Mouse (Mus musculus): ENCODE results near the gene Nit2. TPM values are rescaled to one million over a fixed set of nuclear protein-coding genes. Genes with fewer than 3 reads are reported as not detected.
A peak's percentile ranks its signal among the peaks of the same experiment; 100 is the strongest.

Nit2 gene
- total RNA-seq (2014; rRNA removed): 19.7 and 30.3 TPM in 2 replicates
- polyA plus RNA-seq (2015; fragmentation: Nextera tagmentation; extraction: Ambion mirVana): 55.4 and 59.8 TPM in 2 replicates

DNA sequence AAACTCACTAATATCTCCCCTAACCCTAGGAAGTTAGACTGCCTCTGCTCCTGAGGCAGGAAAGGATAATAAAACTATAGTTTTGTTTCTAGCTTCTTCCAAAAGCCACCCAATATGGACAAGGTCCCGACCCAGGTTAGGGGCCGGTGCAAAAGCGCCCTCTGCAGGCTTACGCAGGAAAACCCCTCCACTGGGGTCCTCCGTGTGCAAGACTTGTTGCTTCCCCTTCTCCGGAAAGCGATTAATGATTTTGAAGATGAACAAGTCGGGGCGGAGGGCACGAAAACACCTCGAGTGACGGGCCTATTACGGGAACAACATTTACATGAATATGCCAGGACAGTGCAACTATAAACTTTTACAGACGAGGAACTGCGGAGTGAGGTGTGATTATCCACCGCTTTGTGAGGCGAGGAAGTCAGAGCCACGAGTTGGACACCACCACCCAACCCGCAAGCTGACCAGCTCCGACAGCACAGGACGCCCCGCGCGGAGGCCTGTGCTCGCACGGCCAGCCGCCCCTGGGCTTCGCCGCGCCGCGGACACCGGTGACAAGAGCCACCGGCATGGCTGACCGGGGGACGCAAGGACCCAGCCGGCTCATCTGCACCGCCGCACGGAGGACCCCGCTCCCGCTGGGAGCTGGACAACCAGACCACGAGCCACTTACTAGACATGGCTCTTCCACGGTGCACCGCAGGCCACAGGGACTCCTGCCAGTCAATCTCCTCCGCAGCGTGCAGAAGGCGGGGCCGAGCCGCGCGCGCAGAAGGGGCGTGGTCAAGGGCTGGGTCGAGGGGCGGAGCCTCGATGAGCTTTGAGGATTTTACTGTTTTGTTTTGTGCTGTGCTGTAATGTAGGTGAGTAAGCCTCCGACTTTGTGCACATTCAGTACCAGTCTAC, at the start of gene Nit2:
TSS of gene Nit2 (minus strand) at position 731 of the 903 bp plus-strand sequence.
- no peaks in the 10 kb centered on the region for H3K27me3 ChIP-seq (ENCODE audit: insufficient read depth, low read length)
- DNase-seq (ENCODE audit: low spot score) (peak; percentile 91), ATAC-seq (ENCODE audit: low FRiP score) (peak; percentile 98)
- H3K9ac ChIP-seq (replicated peaks; ENCODE audit: low read length, poor library complexity, severe bottlenecking): peak within 1 kb of the TSS; percentile 73
- peak within 1 kb of the TSS; percentile 63 for H3K4me3 ChIP-seq (ENCODE audit: low read depth, low read length)
- peak within 1 kb of the TSS; percentile 80 for H3K4me2 ChIP-seq (ENCODE audit: low read depth, low read length, poor library complexity, severe bottlenecking)
- peaks cover 20% of the 10 kb centered on the region; the same call in 1 of the 2 replicates for H3K36me3 ChIP-seq (ENCODE audit: insufficient read depth, low read length)
- under 1% methylated on average over 58 of the region's 58 CpGs for WGBS
- H3K27ac ChIP-seq (ENCODE audit: low read depth, low read length): peak within 1 kb of the TSS; percentile 73
- peak; percentile 79 for TF ChIP-seq CTCF (IDR thresholded peaks at IDR 0.05)
- 0 out of 2 replicates have a peak, but pooled peaks cover 5% of the 10 kb centered on the region for H3K4me1 ChIP-seq (ENCODE audit: insufficient read depth, low read length)
- no peaks in the 10 kb centered on the region for H3K9me3 ChIP-seq (ENCODE audit: low read length)

DNA sequence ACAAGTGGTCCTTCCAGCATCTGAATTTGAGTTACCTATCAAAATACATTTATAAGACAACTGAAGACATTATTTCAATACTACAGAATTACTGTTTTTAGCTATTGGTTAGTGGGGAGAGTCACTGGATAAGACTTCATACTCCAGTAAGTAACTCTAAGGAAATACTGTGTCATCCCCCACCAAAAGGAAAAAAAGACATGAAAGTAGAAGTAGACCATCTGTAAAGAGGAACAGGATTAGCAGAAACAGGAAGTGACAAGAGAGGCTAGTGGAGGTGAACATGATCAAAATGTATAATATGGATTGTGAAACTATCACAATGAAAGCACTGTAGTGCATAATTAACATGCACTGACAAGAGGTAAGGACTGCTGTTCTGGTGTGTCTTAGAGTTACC, 48.8 kb upstream of the Nit2 start:
- H3K9ac ChIP-seq (replicated peaks; ENCODE audit: low read length, poor library complexity, severe bottlenecking): no peak overlapping the region
- no peak overlapping the region for H3K4me3 ChIP-seq (ENCODE audit: low read depth, low read length)
- H3K4me1 ChIP-seq (ENCODE audit: insufficient read depth, low read length): no peaks in the 10 kb centered on the region
- TF ChIP-seq CTCF (IDR thresholded peaks at IDR 0.05): no peak
- no peaks in the 10 kb centered on the region for H3K27me3 ChIP-seq (ENCODE audit: insufficient read depth, low read length)
- DNase-seq (ENCODE audit: low spot score): no peak
- no peak for ATAC-seq (ENCODE audit: low FRiP score)
- no peaks in the 10 kb centered on the region for H3K9me3 ChIP-seq (ENCODE audit: low read length)
- no peak overlapping the region for H3K27ac ChIP-seq (ENCODE audit: low read depth, low read length)
- peaks cover 23% of the 10 kb centered on the region for H3K36me3 ChIP-seq (ENCODE audit: insufficient read depth, low read length)
- no peak overlapping the region for H3K4me2 ChIP-seq (ENCODE audit: low read depth, low read length, poor library complexity, severe bottlenecking)

DNA sequence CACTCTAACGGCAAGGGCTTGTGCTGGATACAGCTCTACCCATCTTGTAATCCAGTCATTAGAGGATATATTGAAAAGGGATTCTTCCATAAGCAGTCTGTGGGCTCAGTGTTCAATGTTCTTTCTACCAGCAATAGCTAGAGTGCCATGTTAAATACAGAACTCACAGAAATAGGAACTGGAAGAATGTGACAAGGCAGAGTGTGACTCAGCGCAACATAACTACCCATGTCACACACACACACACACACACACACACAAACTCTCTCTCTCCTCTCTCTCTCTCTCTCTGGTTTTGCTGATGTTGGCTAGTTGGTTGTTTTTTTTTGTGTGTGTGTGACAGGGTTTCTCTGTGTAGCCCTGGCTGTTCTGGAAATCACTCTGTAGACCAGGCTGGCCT, 43.9 kb upstream of the Nit2 start:
- ATAC-seq (ENCODE audit: low FRiP score) (no peak), DNase-seq (ENCODE audit: low spot score) (no peak)
- Histone ChIP-seq H3K9me3 (ENCODE audit: low read length) (no peaks in the 10 kb centered on the region), H3K4me3 (ENCODE audit: low read depth, low read length) (no peak overlapping the region), H3K4me2 (ENCODE audit: low read depth, low read length, poor library complexity, severe bottlenecking) (no peak overlapping the region), H3K36me3 (ENCODE audit: insufficient read depth, low read length) (peaks cover 22% of the 10 kb centered on the region), H3K27ac (ENCODE audit: low read depth, low read length) (no peak overlapping the region), H3K4me1 (ENCODE audit: insufficient read depth, low read length) (no peaks in the 10 kb centered on the region), H3K9ac (replicated peaks; ENCODE audit: low read length, poor library complexity, severe bottlenecking) (no peak overlapping the region), H3K27me3 (ENCODE audit: insufficient read depth, low read length) (no peaks in the 10 kb centered on the region)
- 86% methylated on average over 2 of the region's 2 CpGs for WGBS
- no peak for TF ChIP-seq CTCF (IDR thresholded peaks at IDR 0.05)

DNA sequence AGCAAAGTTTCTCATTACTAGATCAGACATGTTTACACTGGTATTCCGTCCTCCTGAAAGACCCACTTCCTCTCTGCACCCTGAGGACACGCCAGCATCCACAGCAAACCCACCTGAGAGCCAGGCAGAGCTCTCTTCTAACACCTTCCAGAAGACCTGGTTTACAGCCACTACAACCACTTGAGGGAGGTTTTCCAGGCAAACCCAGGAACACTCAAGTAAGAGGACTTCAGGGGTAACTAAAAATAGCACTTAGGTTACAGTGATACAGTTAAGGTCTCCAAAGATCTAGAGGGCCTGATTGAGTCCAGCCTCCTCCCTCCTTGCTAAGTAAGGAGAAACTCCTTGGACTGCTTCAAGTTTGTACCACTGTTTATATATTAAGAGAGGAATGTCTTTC, 41.2 kb upstream of the Nit2 start:
- ATAC-seq (ENCODE audit: low FRiP score) (no peak), DNase-seq (ENCODE audit: low spot score) (no peak)
- Histone ChIP-seq H3K27ac (ENCODE audit: low read depth, low read length) (no peak overlapping the region), H3K36me3 (ENCODE audit: insufficient read depth, low read length) (peaks cover 22% of the 10 kb centered on the region), H3K27me3 (ENCODE audit: insufficient read depth, low read length) (no peaks in the 10 kb centered on the region), H3K4me2 (ENCODE audit: low read depth, low read length, poor library complexity, severe bottlenecking) (no peak overlapping the region), H3K9ac (replicated peaks; ENCODE audit: low read length, poor library complexity, severe bottlenecking) (no peak overlapping the region), H3K4me3 (ENCODE audit: low read depth, low read length) (no peak overlapping the region), H3K4me1 (ENCODE audit: insufficient read depth, low read length) (no peaks in the 10 kb centered on the region), H3K9me3 (ENCODE audit: low read length) (no peaks in the 10 kb centered on the region)
- WGBS: 86% methylated on average over 2 of the region's 2 CpGs
- no peak for TF ChIP-seq CTCF (IDR thresholded peaks at IDR 0.05)

DNA sequence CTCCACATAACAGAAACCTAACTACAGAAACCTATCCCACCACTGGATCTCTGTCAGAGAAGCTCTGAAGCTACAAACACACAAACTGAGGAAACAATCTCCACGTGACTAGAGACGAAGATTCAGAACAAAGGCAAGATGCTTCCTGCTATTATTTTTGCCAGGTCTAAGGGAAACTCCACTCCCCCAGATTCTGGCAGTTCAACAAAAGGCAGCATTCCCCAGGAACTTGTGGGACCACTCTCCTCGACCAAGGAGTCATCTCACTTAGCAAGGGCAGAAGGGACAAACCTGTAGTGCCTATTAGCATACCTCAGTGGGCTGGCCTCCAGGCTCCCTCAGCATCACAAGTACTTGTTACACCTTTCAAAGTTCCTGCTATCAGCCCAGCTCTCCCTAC, 30.1 kb upstream of the Nit2 start:
- H3K27me3 ChIP-seq (ENCODE audit: insufficient read depth, low read length): no peaks in the 10 kb centered on the region
- no peak overlapping the region for H3K4me3 ChIP-seq (ENCODE audit: low read depth, low read length)
- H3K27ac ChIP-seq (ENCODE audit: low read depth, low read length): no peak overlapping the region
- ATAC-seq (ENCODE audit: low FRiP score): no peak
- TF ChIP-seq CTCF (IDR thresholded peaks at IDR 0.05): no peak
- H3K9me3 ChIP-seq (ENCODE audit: low read length): no peaks in the 10 kb centered on the region
- peaks cover 17% of the 10 kb centered on the region for H3K36me3 ChIP-seq (ENCODE audit: insufficient read depth, low read length)
- DNase-seq (ENCODE audit: low spot score): no peak
- H3K4me2 ChIP-seq (ENCODE audit: low read depth, low read length, poor library complexity, severe bottlenecking): no peak overlapping the region
- H3K9ac ChIP-seq (replicated peaks; ENCODE audit: low read length, poor library complexity, severe bottlenecking): no peak overlapping the region
- WGBS: 82% methylated on average over 3 of the region's 3 CpGs
- no peaks in the 10 kb centered on the region for H3K4me1 ChIP-seq (ENCODE audit: insufficient read depth, low read length)

DNA sequence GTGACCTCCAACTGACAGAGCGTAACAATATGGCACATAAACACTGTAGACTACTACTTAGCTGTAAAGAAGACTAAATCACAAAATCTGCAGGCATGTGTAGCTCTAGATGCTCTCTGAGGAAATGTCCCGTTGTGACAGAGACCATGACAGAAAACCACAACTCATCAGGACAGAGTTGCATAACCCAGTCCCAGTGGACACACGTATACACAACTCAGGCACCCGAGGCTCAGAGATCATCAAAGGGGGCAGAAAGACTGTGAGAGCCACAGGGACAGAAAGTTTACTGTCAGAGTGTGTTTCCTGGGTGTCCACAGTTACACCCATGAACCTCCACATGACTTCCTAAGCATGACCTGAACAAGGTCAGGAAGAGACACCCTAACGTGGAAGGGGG, 29.4 kb upstream of the Nit2 start:
- no peak for TF ChIP-seq CTCF (IDR thresholded peaks at IDR 0.05)
- H3K36me3 ChIP-seq (ENCODE audit: insufficient read depth, low read length): peaks cover 23% of the 10 kb centered on the region
- no peaks in the 10 kb centered on the region for H3K27me3 ChIP-seq (ENCODE audit: insufficient read depth, low read length)
- no peaks in the 10 kb centered on the region for H3K9me3 ChIP-seq (ENCODE audit: low read length)
- no peak overlapping the region for H3K27ac ChIP-seq (ENCODE audit: low read depth, low read length)
- 80% methylated on average over 5 of the region's 5 CpGs for WGBS
- H3K4me1 ChIP-seq (ENCODE audit: insufficient read depth, low read length): no peaks in the 10 kb centered on the region
- ATAC-seq (ENCODE audit: low FRiP score): no peak
- no peak for DNase-seq (ENCODE audit: low spot score)
- no peak overlapping the region for H3K9ac ChIP-seq (replicated peaks; ENCODE audit: low read length, poor library complexity, severe bottlenecking)
- no peak overlapping the region for H3K4me2 ChIP-seq (ENCODE audit: low read depth, low read length, poor library complexity, severe bottlenecking)
- no peak overlapping the region for H3K4me3 ChIP-seq (ENCODE audit: low read depth, low read length)
